Mouse (Mus musculus) adrenal gland, adult 18-20 months (tissue): Measurements from ENCODE around the gene Rnf207. TPM values are rescaled to one million over a fixed set of nuclear protein-coding genes. Genes with fewer than 3 reads are reported as not detected.

Experiments
- DNase-seq, 2 experiments: peaks; one replicate each; pipeline ENCODE4 v3.0.0; 2021 to 2022; ENCODE audit warnings: low spot score in 2 of 2
- total RNA-seq, 2 experiments: library from RNA; stranded (reverse); gene quantifications; 1 replicate in 1 of 2; 2 replicates in 1 of 2; pipeline ENCODE4 v1.2.3; 2021

Rnf207 gene
- total RNA-seq, 2 experiments from 2014 or later = 0.43 to 1.3 TPM

DNA sequence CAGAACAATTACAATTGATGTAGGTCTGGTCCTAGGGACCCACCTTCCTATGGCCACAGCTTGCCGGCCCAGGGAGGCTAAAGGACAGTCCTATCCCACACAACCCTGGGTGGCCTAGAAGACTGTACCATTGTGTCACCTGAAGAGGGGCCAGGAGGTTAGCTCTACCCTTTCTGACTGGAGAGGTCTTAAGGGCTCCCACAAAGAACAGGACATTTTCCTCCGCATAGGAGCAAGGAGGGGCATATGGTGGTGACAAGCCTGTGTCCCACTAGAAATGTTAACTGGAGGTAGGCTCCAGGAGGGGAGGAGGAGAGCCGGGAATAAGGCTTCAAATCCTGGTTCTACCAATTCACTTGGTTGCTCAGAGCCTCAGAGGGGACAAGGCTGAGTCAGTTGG lies 45.6 kb downstream of the Rnf207 start:
- DNase-seq = no peak

DNA sequence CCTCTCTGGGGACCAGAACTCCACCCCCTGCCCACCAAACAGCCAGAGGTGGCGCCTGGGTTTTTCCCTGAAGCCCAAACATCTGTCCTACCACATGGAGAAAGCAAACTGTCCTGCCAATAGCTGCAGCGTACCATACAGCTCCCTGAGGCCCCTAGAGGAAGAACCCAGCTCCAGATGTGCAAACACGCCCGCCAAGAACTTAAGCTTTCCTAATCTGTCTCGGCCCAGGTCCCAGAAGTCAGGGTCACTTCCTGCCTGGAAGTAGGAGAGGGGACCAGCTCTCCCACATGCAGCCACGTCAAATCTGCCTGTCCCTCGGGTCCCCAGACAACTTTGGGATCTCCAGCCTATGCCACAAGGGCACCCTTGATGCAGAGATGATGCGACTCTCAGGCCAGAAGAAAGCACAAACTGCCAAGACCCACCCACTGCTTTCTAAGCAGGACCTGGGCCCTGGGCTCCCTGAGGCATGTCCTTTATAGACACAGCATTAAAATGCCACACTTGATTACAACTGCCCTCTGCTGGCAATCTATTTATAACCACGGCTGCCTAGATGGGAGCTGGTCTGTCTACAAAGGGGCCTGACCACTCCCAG lies 46.2 kb downstream of the Rnf207 start:
- DNase-seq = no peak

GRCm38 (mm10) chr4:152272006-152272405 lies 46.8 kb downstream of the Rnf207 start:
- no peak for DNase-seq

GRCm38 (mm10) chr4:152271334-152271733 lies 47.5 kb downstream of the Rnf207 start:
- no peak for DNase-seq

DNA sequence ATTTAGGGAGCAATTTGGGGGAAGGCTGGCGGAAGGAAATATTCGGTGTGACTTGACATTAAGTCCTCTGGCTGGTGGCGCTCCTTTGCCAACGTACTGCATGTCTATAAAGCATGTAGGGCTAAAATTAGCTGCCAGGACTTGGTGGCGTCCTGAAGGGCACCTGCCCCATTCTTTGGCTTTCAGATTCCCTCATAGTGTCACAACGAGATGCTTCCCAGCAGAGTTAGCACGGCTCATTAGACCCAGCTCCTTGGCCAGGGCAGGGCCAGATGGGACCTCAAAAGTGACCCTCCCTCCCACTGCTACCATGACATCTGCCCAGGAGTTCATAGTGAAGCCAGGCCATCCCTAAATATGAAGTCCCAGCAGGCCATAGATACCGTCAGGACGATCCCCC lies 48.2 kb downstream of the Rnf207 start:
- no peak for DNase-seq

DNA sequence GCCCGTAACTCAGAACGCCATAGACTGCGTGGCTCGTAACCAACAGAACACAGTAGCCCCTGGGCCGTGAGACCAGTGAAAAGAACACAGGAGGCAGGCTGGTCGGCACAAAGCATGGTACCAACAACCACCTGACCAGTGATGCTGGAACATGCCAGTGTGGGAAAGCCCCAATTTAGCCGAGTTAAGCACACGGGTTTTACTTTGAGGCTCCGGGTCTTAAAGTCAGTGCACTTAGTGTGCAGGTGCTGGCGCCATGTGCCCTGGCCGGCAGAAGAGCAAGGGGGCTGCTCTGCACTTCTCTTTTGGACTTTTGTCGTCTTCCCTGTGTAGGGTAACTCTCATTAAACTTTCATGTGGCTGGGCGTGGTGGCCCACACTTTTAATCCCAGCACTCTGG lies 48.8 kb downstream of the Rnf207 start:
- DNase-seq = no peak

- peak in 1 of 2 experiments; percentile 30 for DNase-seq
These were observed 50.9 kb downstream of the Rnf207 start for GRCm38 (mm10) chr4:152267748-152268369.

GRCm38 (mm10) chr4:152266236-152266895 lies 52.4 kb downstream of the Rnf207 start:
- no peak for DNase-seq

DNA sequence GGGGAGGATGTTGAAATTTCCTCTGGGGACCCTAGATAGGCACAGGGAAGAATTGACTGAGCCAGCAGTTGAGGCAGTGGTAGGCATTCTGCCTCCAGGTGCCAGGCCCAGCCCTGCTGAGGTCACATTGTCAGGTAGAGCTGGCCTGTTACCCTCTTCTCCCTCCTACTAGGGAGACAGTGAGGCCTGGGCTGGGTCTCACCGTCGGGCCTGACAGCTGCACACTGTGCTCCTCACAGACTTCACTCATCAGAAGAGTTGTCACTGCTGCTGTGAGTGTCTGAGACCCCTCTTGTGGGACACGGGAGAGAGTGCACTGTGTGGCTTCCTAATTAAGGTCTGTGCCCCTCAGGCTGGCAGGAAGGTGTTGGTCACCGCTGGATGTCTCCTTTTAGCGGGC lies 53.0 kb downstream of the Rnf207 start:
- no peak for DNase-seq

DNA sequence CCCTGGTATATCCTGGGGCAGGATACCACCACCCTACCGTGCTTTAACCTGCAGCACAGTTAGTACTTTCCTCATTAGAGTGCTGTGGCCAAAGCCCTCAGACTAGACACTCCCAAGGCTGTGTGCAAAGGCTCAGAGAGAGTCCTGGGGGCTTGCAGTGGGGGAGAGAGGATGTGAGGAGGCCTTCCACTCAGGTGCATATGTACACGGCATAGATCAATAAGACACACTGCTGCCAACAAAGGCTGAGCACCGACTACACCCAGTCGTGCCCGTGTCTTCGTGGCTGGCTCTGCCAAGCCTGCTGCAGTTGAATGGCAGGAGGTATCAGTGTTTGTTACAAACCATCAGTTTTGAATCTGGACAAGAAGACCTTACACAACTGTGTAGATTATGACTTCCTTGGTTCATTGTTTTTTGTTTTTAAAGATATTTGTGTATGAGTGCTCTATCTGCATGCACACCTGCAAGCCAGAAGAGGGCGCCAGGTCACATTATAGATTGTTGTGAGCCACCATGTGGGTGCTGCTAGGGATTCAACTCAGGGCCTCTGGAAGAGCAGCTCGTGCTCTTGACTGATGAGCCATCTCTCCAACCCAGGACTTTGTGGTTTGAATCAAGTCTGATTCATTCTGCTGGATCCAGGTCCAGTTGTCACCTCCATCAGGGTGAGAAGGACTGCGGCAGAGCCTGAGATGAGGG lies 53.8 kb downstream of the Rnf207 start:
- no peak for DNase-seq

- no peak for DNase-seq
These were observed 54.6 kb downstream of the Rnf207 start for GRCm38 (mm10) chr4:152264177-152264530.

DNA sequence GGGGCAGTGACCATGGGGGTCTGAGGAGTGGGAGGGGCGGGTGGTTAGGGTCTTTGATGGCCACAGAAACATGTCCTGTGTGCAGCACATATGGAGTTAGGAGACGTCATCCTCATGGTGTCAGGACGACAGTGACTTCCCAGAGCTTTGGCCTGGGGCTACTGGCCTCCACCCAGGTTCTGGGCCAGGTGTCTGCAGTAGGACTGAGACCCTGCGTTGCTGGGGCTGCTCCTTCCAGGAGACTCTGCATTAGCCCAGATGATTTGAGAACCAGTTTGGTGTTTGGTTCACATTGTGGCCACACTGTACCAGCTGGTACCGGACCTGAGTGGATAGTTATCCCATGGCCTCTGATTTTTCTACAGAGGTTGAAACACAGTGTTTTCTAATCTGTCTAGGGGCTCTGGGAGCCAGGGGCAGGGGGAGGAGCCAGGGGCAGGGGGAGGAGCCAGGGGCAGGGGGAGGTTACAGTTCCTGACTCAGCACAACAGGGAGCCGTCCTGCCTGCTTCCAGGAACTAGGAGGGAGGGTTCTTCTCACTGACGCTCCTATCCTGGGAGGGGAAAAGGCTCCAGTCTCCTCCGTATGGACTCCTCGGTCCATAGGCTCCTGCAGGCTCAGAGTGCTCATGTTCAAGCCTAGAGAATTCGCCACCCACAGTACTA lies 55.1 kb downstream of the Rnf207 start:
- no peak for DNase-seq

GRCm38 (mm10) chr4:152263089-152263488 lies 55.7 kb downstream of the Rnf207 start:
- DNase-seq = no peak

- DNase-seq = no peak
These were observed 56.6 kb downstream of the Rnf207 start for GRCm38 (mm10) chr4:152262187-152262586.

GRCm38 (mm10) chr4:152260451-152260850 lies 58.3 kb downstream of the Rnf207 start:
- DNase-seq = no peak

- no peak for DNase-seq
These were observed 61.7 kb downstream of the Rnf207 start for GRCm38 (mm10) chr4:152257070-152257469.

Other genes with a start within 250 kb of the Rnf207 start
- 10 to 100 TPM in 1 of 2 experiments, 1 to 10 TPM in 1; 7.3 to 12.0 TPM for gene Plekhg5, start 246.5 kb downstream of the Rnf207 start, total RNA-seq
- 1 to 10 TPM; 1.3 to 2.8 TPM for gene Tnfrsf25, start 203.1 kb downstream of the Rnf207 start, total RNA-seq
- 1 to 10 TPM; 1.9 to 3.3 TPM for gene Espn, start 166.6 kb downstream of the Rnf207 start, total RNA-seq
- gene Hes2, start 160.1 kb downstream of the Rnf207 start, total RNA-seq = not detected
- gene Acot7, start 140.9 kb downstream of the Rnf207 start, total RNA-seq = 10 to 100 TPM; 45.7 to 54.0 TPM
- gene Gpr153, start 44.8 kb downstream of the Rnf207 start, total RNA-seq = 1 to 10 TPM; 5.3 to 7.4 TPM
- gene Hes3, start 27.3 kb downstream of the Rnf207 start, total RNA-seq = not detected
- 10 to 100 TPM; 52.1 to 55.6 TPM for gene Icmt, start 21.8 kb downstream of the Rnf207 start, total RNA-seq
- 100 to 1,000 TPM; 443 to 509 TPM for gene Rpl22, start 6.7 kb upstream of the Rnf207 start, total RNA-seq
- gene Chd5, start 19.7 kb upstream of the Rnf207 start, total RNA-seq = 1 to 10 TPM; 6.9 to 9.7 TPM
- 1 to 10 TPM; 2.9 to 4.1 TPM for gene Nphp4, start 157.7 kb upstream of the Rnf207 start, total RNA-seq
- 1 to 10 TPM; 4.6 to 5.5 TPM for gene Kcnab2, start 158.9 kb upstream of the Rnf207 start, total RNA-seq